Mouse (Mus musculus) liver, postnatal 0 days (tissue): Measurements from ENCODE around the gene Pex19.
A peak's percentile ranks its signal among the peaks of the same experiment; 100 is the strongest.

Source experiments
- CTCF ChIP-seq: sonication (generic); IDR thresholded peaks from 2 replicates; pipeline ENCODE4 v1.5.1; 2016; ENCODE audit warnings: antibody characterized with exemption, low read depth
- EP300 ChIP-seq: IDR thresholded peaks from 2 replicates; pipeline ENCODE4 v1.6.1; 2016; ENCODE audit warnings: antibody characterized with exemption, low read depth, mild to moderate bottlenecking

DNA sequence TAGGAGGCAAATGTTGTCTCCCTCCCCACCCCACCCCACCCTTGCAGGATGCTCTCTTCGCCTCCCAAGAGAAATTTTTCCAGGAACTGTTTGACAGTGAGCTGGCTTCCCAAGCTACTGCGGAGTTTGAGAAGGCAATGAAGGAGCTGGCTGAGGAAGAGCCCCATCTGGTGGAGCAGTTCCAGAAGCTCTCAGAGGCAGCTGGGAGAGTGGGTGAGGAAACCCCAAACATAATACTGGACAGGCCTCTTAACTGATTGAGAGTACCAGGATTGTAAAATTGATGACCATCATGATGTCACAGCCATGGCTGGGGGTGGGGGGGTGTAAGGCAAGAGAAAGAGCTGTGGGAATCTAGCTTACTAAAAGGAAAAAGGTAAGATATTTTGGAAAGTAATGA is 2.6 kb downstream of the Pex19 start:
- TF ChIP-seq CTCF (peak; percentile 45), EP300 (no peak)
